Mouse (Mus musculus): ENCODE measurements around the gene Gm6096. TPM values are rescaled to one million over a fixed set of nuclear protein-coding genes. Genes with fewer than 3 reads are reported as not detected.

Gene Gm6096
- total RNA-seq, 1 experiment, result not detected

DNA sequence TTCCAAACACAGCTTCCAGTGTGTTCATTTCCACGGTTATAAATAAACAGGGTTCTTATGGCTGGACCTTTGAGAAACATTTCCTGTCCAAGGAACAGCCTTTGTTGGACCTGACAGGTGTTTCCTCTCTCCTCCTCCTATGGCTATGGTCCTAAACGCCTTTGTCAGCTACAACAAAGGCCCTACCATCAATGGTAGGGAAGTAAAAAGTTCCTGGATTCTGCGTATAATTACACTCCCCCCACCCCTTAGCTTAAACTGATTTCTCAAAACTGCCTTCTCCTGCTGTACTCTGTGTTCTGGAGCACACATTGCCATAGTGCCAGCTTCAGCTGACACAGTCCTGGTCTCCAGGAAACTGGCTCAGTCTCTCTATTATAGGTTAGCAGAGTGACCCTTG, 4.3 kb downstream of the Gm6096 start:
- Histone ChIP-seq H3K36me3 (ENCODE audit: control insufficient read depth, insufficient read depth, low read length, poor library complexity, severe bottlenecking) (peaks cover 8% of the 10 kb centered on the region; the same call in 1 of the 2 replicates), H3K4me1 (ENCODE audit: control insufficient read depth in 2 of 2, insufficient read depth in 2 of 2, low read length in 2 of 2, poor library complexity in 1 of 2) (no peaks in the 10 kb centered on the region), H3K9me3 (ENCODE audit: control insufficient read depth, insufficient read depth, low read depth, low read length) (no peaks in the 10 kb centered on the region), H3K4me3 (ENCODE audit: insufficient read depth in 1 of 2, low read depth in 1 of 2, low read length in 2 of 2, poor library complexity in 1 of 2, severe bottlenecking in 1 of 2) (no peak overlapping the region), H3K27ac (ENCODE audit: insufficient read depth, low read depth, low read length, poor library complexity, severe bottlenecking) (no peak overlapping the region), H3K9ac (ENCODE audit: insufficient read depth, low read depth, low read length, poor library complexity, severe bottlenecking) (no peak overlapping the region)
- no peak for DNase-seq (ENCODE audit: low read depth, low spot score)
- in situ Hi-C loops (cut with MboI; ENCODE audit: low sequenced_read_pairs in 2 of 2, unreplicated experiment in 2 of 2), result loop anchor here in 1 of 2 experiments (10.0 kb wide), 1 partner anchor 100 kb away; no protein-coding TSS in a partner anchor
- TF ChIP-seq MAFK (IDR thresholded peaks at IDR 0.05; ENCODE audit: insufficient read depth, low read depth, low read length) (no peak), HCFC1 (IDR thresholded peaks at IDR 0.05; ENCODE audit: borderline replicate concordance, insufficient read depth, low read length) (no peak), ZNF384 (IDR thresholded peaks at IDR 0.05; ENCODE audit: low read depth, low read length) (no peak), CHD2 (IDR thresholded peaks at IDR 0.05; ENCODE audit: low read depth, low read length) (no peak), ZC3H11A (IDR thresholded peaks at IDR 0.05; ENCODE audit: borderline replicate concordance, low read depth, low read length) (no peak)

DNA sequence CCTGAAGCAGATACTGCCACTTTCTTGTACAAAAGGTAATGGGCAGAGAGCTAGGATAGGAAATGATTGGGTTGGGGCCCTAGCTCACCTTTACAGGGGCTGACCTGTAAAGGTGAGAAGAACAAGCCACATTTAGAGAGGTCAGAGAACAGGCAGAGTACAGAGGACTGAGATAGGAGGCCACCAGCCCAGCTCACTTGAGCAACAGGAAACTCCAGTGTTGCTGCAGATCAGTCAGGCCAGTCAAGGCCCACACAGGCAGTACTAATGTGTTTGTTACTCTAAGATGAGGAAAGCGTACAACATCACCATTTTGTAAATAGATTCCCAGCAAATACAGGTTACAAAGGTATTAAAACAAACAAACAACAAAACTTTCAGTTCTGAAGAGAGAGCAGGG, 5.1 kb downstream of the Gm6096 start:
- DNase-seq (ENCODE audit: low read depth, low spot score), result no peak
- H3K27ac ChIP-seq (ENCODE audit: insufficient read depth, low read depth, low read length, poor library complexity, severe bottlenecking), result no peak overlapping the region
- peaks cover 8% of the 10 kb centered on the region; the same call in 1 of the 2 replicates for H3K36me3 ChIP-seq (ENCODE audit: control insufficient read depth, insufficient read depth, low read length, poor library complexity, severe bottlenecking)
- H3K9ac ChIP-seq (ENCODE audit: insufficient read depth, low read depth, low read length, poor library complexity, severe bottlenecking), result no peak overlapping the region
- in situ Hi-C loops (cut with MboI; ENCODE audit: low sequenced_read_pairs in 2 of 2, unreplicated experiment in 2 of 2), result loop anchor here in 1 of 2 experiments (10.0 kb wide), 1 partner anchor 99 kb away; no protein-coding TSS in a partner anchor
- no peak overlapping the region for H3K4me3 ChIP-seq (ENCODE audit: insufficient read depth in 1 of 2, low read depth in 1 of 2, low read length in 2 of 2, poor library complexity in 1 of 2, severe bottlenecking in 1 of 2)
- H3K9me3 ChIP-seq (ENCODE audit: control insufficient read depth, insufficient read depth, low read depth, low read length), result no peaks in the 10 kb centered on the region
- H3K4me1 ChIP-seq (ENCODE audit: control insufficient read depth in 2 of 2, insufficient read depth in 2 of 2, low read length in 2 of 2, poor library complexity in 1 of 2), result no peaks in the 10 kb centered on the region
- TF ChIP-seq ZC3H11A (IDR thresholded peaks at IDR 0.05; ENCODE audit: borderline replicate concordance, low read depth, low read length), result no peak
- TF ChIP-seq ZNF384 (IDR thresholded peaks at IDR 0.05; ENCODE audit: low read depth, low read length), result no peak
- no peak for TF ChIP-seq MAFK (IDR thresholded peaks at IDR 0.05; ENCODE audit: insufficient read depth, low read depth, low read length)
- no peak for TF ChIP-seq HCFC1 (IDR thresholded peaks at IDR 0.05; ENCODE audit: borderline replicate concordance, insufficient read depth, low read length)
- TF ChIP-seq CHD2 (IDR thresholded peaks at IDR 0.05; ENCODE audit: low read depth, low read length), result no peak

DNA sequence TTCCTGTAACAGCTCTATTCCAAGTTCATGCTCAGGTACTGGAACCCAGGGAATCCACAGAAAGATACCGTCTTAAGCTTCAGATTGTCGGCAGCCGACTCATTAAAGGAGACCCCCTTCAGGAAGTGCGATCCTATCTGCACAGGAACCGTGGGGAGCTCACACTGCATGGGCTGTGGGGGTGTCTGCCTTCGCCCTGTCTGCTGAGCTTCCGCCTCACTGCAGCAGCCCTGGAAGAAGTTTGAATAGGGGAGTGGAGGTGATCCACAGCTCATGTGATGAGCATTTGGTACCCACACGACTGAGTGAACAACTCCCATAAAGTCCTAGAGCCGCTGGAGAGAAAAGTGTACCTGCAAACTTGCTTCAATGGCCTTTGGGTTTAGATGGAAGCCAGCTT, 6.4 kb downstream of the Gm6096 start:
- in situ Hi-C loops (cut with MboI; ENCODE audit: low sequenced_read_pairs in 2 of 2, unreplicated experiment in 2 of 2), result loop anchor here in 1 of 2 experiments (10.0 kb wide), 1 partner anchor 98 kb away; no protein-coding TSS in a partner anchor
- no peak for DNase-seq (ENCODE audit: low read depth, low spot score)
- Histone ChIP-seq H3K4me3 (ENCODE audit: insufficient read depth in 1 of 2, low read depth in 1 of 2, low read length in 2 of 2, poor library complexity in 1 of 2, severe bottlenecking in 1 of 2) (no peak overlapping the region), H3K9ac (ENCODE audit: insufficient read depth, low read depth, low read length, poor library complexity, severe bottlenecking) (no peak overlapping the region), H3K27ac (ENCODE audit: insufficient read depth, low read depth, low read length, poor library complexity, severe bottlenecking) (no peak overlapping the region), H3K36me3 (ENCODE audit: control insufficient read depth, insufficient read depth, low read length, poor library complexity, severe bottlenecking) (peaks cover 12% of the 10 kb centered on the region; the same call in 1 of the 2 replicates), H3K4me1 (ENCODE audit: control insufficient read depth in 2 of 2, insufficient read depth in 2 of 2, low read length in 2 of 2, poor library complexity in 1 of 2) (no peaks in the 10 kb centered on the region), H3K9me3 (ENCODE audit: control insufficient read depth, insufficient read depth, low read depth, low read length) (no peaks in the 10 kb centered on the region)
- no peak for TF ChIP-seq HCFC1 (IDR thresholded peaks at IDR 0.05; ENCODE audit: borderline replicate concordance, insufficient read depth, low read length)
- no peak for TF ChIP-seq ZNF384 (IDR thresholded peaks at IDR 0.05; ENCODE audit: low read depth, low read length)
- TF ChIP-seq CHD2 (IDR thresholded peaks at IDR 0.05; ENCODE audit: low read depth, low read length), result no peak
- no peak for TF ChIP-seq ZC3H11A (IDR thresholded peaks at IDR 0.05; ENCODE audit: borderline replicate concordance, low read depth, low read length)
- TF ChIP-seq MAFK (IDR thresholded peaks at IDR 0.05; ENCODE audit: insufficient read depth, low read depth, low read length), result no peak

DNA sequence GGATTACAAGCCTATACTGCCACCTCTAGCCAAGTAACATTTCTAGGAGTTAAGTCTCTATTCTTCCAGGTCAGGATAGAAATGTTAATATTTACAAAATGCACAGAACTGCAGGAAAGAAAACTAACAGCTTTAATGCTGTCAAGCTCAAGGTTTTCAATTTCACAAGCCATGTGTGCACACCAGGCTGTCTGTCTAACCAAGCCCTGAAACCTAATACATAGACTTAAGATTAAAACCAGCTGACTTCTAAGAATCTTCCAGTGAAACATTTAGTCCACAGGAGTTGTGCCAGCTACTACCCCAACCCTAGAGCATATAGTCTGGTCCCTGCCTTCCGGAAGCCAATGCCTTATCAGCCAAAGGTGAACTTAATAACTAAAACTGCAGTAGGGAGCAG, 7.6 kb downstream of the Gm6096 start:
- in situ Hi-C loops (cut with MboI; ENCODE audit: low sequenced_read_pairs in 2 of 2, unreplicated experiment in 2 of 2), result loop anchor here in 1 of 2 experiments (10.0 kb wide), 1 partner anchor 96 kb away; no protein-coding TSS in a partner anchor
- TF ChIP-seq ZNF384 (IDR thresholded peaks at IDR 0.05; ENCODE audit: low read depth, low read length), result no peak
- TF ChIP-seq HCFC1 (IDR thresholded peaks at IDR 0.05; ENCODE audit: borderline replicate concordance, insufficient read depth, low read length), result no peak
- TF ChIP-seq CHD2 (IDR thresholded peaks at IDR 0.05; ENCODE audit: low read depth, low read length), result no peak
- TF ChIP-seq ZC3H11A (IDR thresholded peaks at IDR 0.05; ENCODE audit: borderline replicate concordance, low read depth, low read length), result no peak
- no peak for DNase-seq (ENCODE audit: low read depth, low spot score)
- Histone ChIP-seq H3K27ac (ENCODE audit: insufficient read depth, low read depth, low read length, poor library complexity, severe bottlenecking) (no peak overlapping the region), H3K9ac (ENCODE audit: insufficient read depth, low read depth, low read length, poor library complexity, severe bottlenecking) (no peak overlapping the region), H3K36me3 (ENCODE audit: control insufficient read depth, insufficient read depth, low read length, poor library complexity, severe bottlenecking) (peaks cover 14% of the 10 kb centered on the region; the same call in 1 of the 2 replicates), H3K9me3 (ENCODE audit: control insufficient read depth, insufficient read depth, low read depth, low read length) (no peaks in the 10 kb centered on the region), H3K4me1 (ENCODE audit: control insufficient read depth in 2 of 2, insufficient read depth in 2 of 2, low read length in 2 of 2, poor library complexity in 1 of 2) (no peaks in the 10 kb centered on the region), H3K4me3 (ENCODE audit: insufficient read depth in 1 of 2, low read depth in 1 of 2, low read length in 2 of 2, poor library complexity in 1 of 2, severe bottlenecking in 1 of 2) (no peak overlapping the region)
